Mouse (Mus musculus) spleen, postnatal 14 days (tissue): ENCODE results near the gene Ngef.
A peak's percentile ranks its signal among the peaks of the same experiment; 100 is the strongest.
"Not testable (repeated sequence)": the region's sequence is repeated elsewhere in the genome, so short reads cannot be mapped to it uniquely, and the experiment has no call there.

ENCODE experiments used
- DNase-seq, 2 experiments: peaks; one replicate each; pipeline ENCODE4 v3.0.0; 2021 to 2022; ENCODE audit warnings: low spot score in 2 of 2

Ngef gene

GRCm38 (mm10) chr1:87475076-87475895, 98.4 kb downstream of the Ngef start:
- no peak for DNase-seq

GRCm38 (mm10) chr1:87472576-87472975, 101.1 kb downstream of the Ngef start:
- no peak for DNase-seq

GRCm38 (mm10) chr1:87471914-87472313, 101.8 kb downstream of the Ngef start:
- DNase-seq: no peak

- DNase-seq: not testable (repeated sequence)
These were observed 103.7 kb downstream of the Ngef start, which contains the start of gene Snorc for GRCm38 (mm10) chr1:87469971-87470370. TSS of gene Snorc (plus strand) at chr1:87470271.

GRCm38 (mm10) chr1:87468321-87468720, 105.3 kb downstream of the Ngef start:
- DNase-seq: no peak

- no peak for DNase-seq
These were observed 106.2 kb downstream of the Ngef start for GRCm38 (mm10) chr1:87467469-87467868.

GRCm38 (mm10) chr1:87459856-87460255, 113.8 kb downstream of the Ngef start:
- not testable (repeated sequence) for DNase-seq

GRCm38 (mm10) chr1:87458045-87458444, 115.6 kb downstream of the Ngef start:
- no peak for DNase-seq

GRCm38 (mm10) chr1:87456425-87456824, 117.2 kb downstream of the Ngef start:
- no peak for DNase-seq

- DNase-seq: no peak
These were observed 124.2 kb downstream of the Ngef start for GRCm38 (mm10) chr1:87449432-87449831.

GRCm38 (mm10) chr1:87447183-87448104, 126.2 kb downstream of the Ngef start:
- peak; percentile 21 to 62 for DNase-seq

GRCm38 (mm10) chr1:87436583-87436982, 137.1 kb downstream of the Ngef start:
- no peak for DNase-seq

- no peak for DNase-seq
These were observed 138.5 kb downstream of the Ngef start for GRCm38 (mm10) chr1:87435125-87435524.
